Mouse (Mus musculus) intestine, postnatal 0 days (tissue): ENCODE data around the gene Olfr477. TPM values are rescaled to one million over a fixed set of nuclear protein-coding genes. Genes with fewer than 3 reads are reported as not detected.
"Not testable (repeated sequence)": the region's sequence is repeated elsewhere in the genome, so short reads cannot be mapped to it uniquely, and the experiment has no call there.

Source experiments
- ATAC-seq: fragments of 200-750 bp; cut with Nextera tagmentation; 2 replicates; pipeline ENCODE4 v1.8.0; 2017; ENCODE audit warnings: mild to moderate bottlenecking, moderate TSS enrichment, moderate library complexity
- H3K27ac ChIP-seq: fragments of 300-500 bp; sonication (generic); 2 replicates; pipeline ENCODE4 v1.5.1; 2014; ENCODE audit warnings: mild to moderate bottlenecking, low read depth, low read length, moderate library complexity
- H3K27me3 ChIP-seq: fragments of 300-500 bp; sonication (generic); replicated peaks from 2 replicates; pipeline ENCODE4 v1.6.1; 2014; ENCODE audit warnings: low read length, mixed read lengths; ENCODE audit not compliant: control insufficient read depth, insufficient read depth
- H3K36me3 ChIP-seq: fragments of 300-500 bp; sonication (generic); 2 replicates; pipeline ENCODE4 v1.6.1; 2014; ENCODE audit warnings: mild to moderate bottlenecking, moderate library complexity; ENCODE audit not compliant: control insufficient read depth, insufficient read depth
- H3K4me1 ChIP-seq: fragments of 300-500 bp; sonication (generic); replicated peaks from 2 replicates; pipeline ENCODE4 v1.6.1; 2014; ENCODE audit warnings: antibody characterized with exemption, low read length, mixed read lengths; ENCODE audit not compliant: control insufficient read depth, insufficient read depth
- H3K4me2 ChIP-seq: fragments of 300-500 bp; sonication (generic); replicated peaks from 2 replicates; pipeline ENCODE4 v1.6.1; 2014; ENCODE audit warnings: low read depth, mild to moderate bottlenecking, moderate library complexity
- H3K4me3 ChIP-seq: fragments of 300-500 bp; sonication (generic); 2 replicates; pipeline ENCODE4 v1.5.1; 2014; ENCODE audit warnings: low read depth, low read length
- H3K9ac ChIP-seq: fragments of 300-500 bp; sonication (generic); 2 replicates; pipeline ENCODE4 v1.6.1; 2014; ENCODE audit warnings: mild to moderate bottlenecking, low read depth, low read length
- H3K9me3 ChIP-seq: fragments of 300-500 bp; sonication (generic); 2 replicates; pipeline ENCODE4 v1.6.1; 2016; ENCODE audit warnings: mixed run types; ENCODE audit not compliant: control insufficient read depth
- CTCF ChIP-seq: sonication (generic); IDR thresholded peaks from 2 replicates; pipeline ENCODE4 v1.5.1; 2016; ENCODE audit warnings: low read depth, mild to moderate bottlenecking, control low read depth, antibody characterized with exemption, moderate library complexity
- WGBS: fragments of 180-500 bp; shearing (Covaris S2); extraction: QIAGEN DNeasy Blood & Tissue Kit; methylation state at CpG from one replicate; pipeline ENCODE4 v1.1.7; 2014; 5-methylcytosine and 5-hydroxymethylcytosine counted together
- polyA plus RNA-seq: library from polyadenylated mRNA; unstranded; fragments of >200 nt; fragmentation: Nextera tagmentation; extraction: Ambion mirVana; gene quantifications from 2 replicates; pipeline ENCODE4 v1.2.1, GENCODE M21; 2015

Olfr477 gene
- not detected in 2 replicates for polyA plus RNA-seq

GRCm38 (mm10) chr7:107986393-107986792 lies at the start of gene Olfr477:
Gene Olfr477 (plus strand): TSS chr7:107986693.
- Histone ChIP-seq H3K27me3 (no peaks in the 10 kb centered on the region), H3K36me3 (no peaks in the 10 kb centered on the region), H3K9me3 (no peaks in the 10 kb centered on the region), H3K27ac (no peak within 1 kb of the TSS), H3K4me3 (no peak within 1 kb of the TSS), H3K9ac (no peak within 1 kb of the TSS), H3K4me2 (no peak within 1 kb of the TSS), H3K4me1 (no peaks in the 10 kb centered on the region)
- no peak for ATAC-seq
- TF ChIP-seq CTCF: no peak
- WGBS: 75% methylated on average over 2 of the region's 2 CpGs

GRCm38 (mm10) chr7:107952539-107952938 lies 34.0 kb upstream of the Olfr477 start:
- not testable (repeated sequence) for ATAC-seq, H3K27ac ChIP-seq, H3K9me3 ChIP-seq, H3K4me1 ChIP-seq, H3K27me3 ChIP-seq, H3K36me3 ChIP-seq, H3K9ac ChIP-seq, H3K4me2 ChIP-seq, H3K4me3 ChIP-seq
- 96% methylated on average over 12 of the region's 12 CpGs for WGBS

GRCm38 (mm10) chr7:107954343-107954742 lies 32.1 kb upstream of the Olfr477 start, which contains the start of gene Olfr474:
Gene Olfr474 (plus strand): TSS chr7:107954643.
- Histone ChIP-seq H3K9me3 (no peaks in the 10 kb centered on the region), H3K9ac (no peak within 1 kb of the TSS), H3K36me3 (no peaks in the 10 kb centered on the region), H3K4me3 (no peak within 1 kb of the TSS), H3K4me2 (no peak within 1 kb of the TSS), H3K27me3 (no peaks in the 10 kb centered on the region), H3K27ac (no peak within 1 kb of the TSS), H3K4me1 (no peaks in the 10 kb centered on the region)
- no peak for ATAC-seq
- 93% methylated on average over 1 of the region's 1 CpGs for WGBS
- TF ChIP-seq CTCF: no peak

- no peaks in the 10 kb centered on the region for H3K27me3 ChIP-seq
- WGBS: 27% methylated on average over 1 of the region's 1 CpGs
- H3K4me1 ChIP-seq: no peaks in the 10 kb centered on the region
- no peak for TF ChIP-seq CTCF
- H3K27ac ChIP-seq: no peak within 1 kb of the TSS
- H3K9me3 ChIP-seq: no peaks in the 10 kb centered on the region
- no peaks in the 10 kb centered on the region for H3K36me3 ChIP-seq
- H3K4me2 ChIP-seq: no peak within 1 kb of the TSS
- no peak within 1 kb of the TSS for H3K9ac ChIP-seq
- H3K4me3 ChIP-seq: no peak within 1 kb of the TSS
- no peak for ATAC-seq
These were observed 22.0 kb upstream of the Olfr477 start, which contains the start of gene Olfr476 for GRCm38 (mm10) chr7:107964503-107964902. Gene Olfr476 (plus strand): TSS chr7:107964803.

- not testable (repeated sequence) for H3K36me3 ChIP-seq, H3K4me1 ChIP-seq, H3K27ac ChIP-seq, H3K27me3 ChIP-seq, H3K9me3 ChIP-seq, ATAC-seq, H3K9ac ChIP-seq, H3K4me3 ChIP-seq, H3K4me2 ChIP-seq
These were observed 27.8 kb downstream of the Olfr477 start for GRCm38 (mm10) chr7:108014256-108014655.

GRCm38 (mm10) chr7:108033889-108034288 lies 47.4 kb downstream of the Olfr477 start, which contains the start of gene Olfr478:
Gene Olfr478 (minus strand): TSS chr7:108033989.
- Histone ChIP-seq H3K4me2 (no peak within 1 kb of the TSS), H3K4me1 (no peaks in the 10 kb centered on the region), H3K27ac (no peak within 1 kb of the TSS), H3K9ac (no peak within 1 kb of the TSS), H3K9me3 (no peaks in the 10 kb centered on the region), H3K4me3 (no peak within 1 kb of the TSS), H3K36me3 (no peaks in the 10 kb centered on the region), H3K27me3 (no peaks in the 10 kb centered on the region)
- no peak for ATAC-seq
- WGBS: 79% methylated on average over 3 of the region's 3 CpGs
- no peak for TF ChIP-seq CTCF

Other genes starting within 250 kb of the Olfr477 start
- gene Cyb5r2, start 228.7 kb upstream of the Olfr477 start, polyA plus RNA-seq: 0.13 TPM in 1 of 2 replicates, not detected in the other
- not detected in 2 replicates for gene Ovch2, start 185.5 kb upstream of the Olfr477 start, polyA plus RNA-seq
- not detected in 2 replicates for gene Olfr467, start 174.4 kb upstream of the Olfr477 start, polyA plus RNA-seq
- gene Olfr469, start 161.2 kb upstream of the Olfr477 start, polyA plus RNA-seq: not detected in 2 replicates
- gene Olfr470, start 139.2 kb upstream of the Olfr477 start, polyA plus RNA-seq: not detected in 2 replicates
- gene Olfr472, start 88.8 kb upstream of the Olfr477 start, polyA plus RNA-seq: not detected in 2 replicates
- not detected in 2 replicates for gene Olfr473, start 56.2 kb upstream of the Olfr477 start, polyA plus RNA-seq
- gene Olfr474, start 32.0 kb upstream of the Olfr477 start, polyA plus RNA-seq: not detected in 2 replicates
- not detected in 2 replicates for gene Olfr476, start 21.9 kb upstream of the Olfr477 start, polyA plus RNA-seq
- gene Olfr478, start 47.3 kb downstream of the Olfr477 start, polyA plus RNA-seq: not detected in 2 replicates
- not detected in 2 replicates for gene Olfr479, start 64.0 kb downstream of the Olfr477 start, polyA plus RNA-seq
- gene Olfr480, start 80.7 kb downstream of the Olfr477 start, polyA plus RNA-seq: not detected in 2 replicates
- gene Olfr481, start 93.2 kb downstream of the Olfr477 start, polyA plus RNA-seq: not detected in 2 replicates
- gene Olfr482, start 110.9 kb downstream of the Olfr477 start, polyA plus RNA-seq: 0.08 and 0.10 TPM in 2 replicates
- gene Olfr483, start 114.2 kb downstream of the Olfr477 start, polyA plus RNA-seq: not detected in 2 replicates
- not detected in 2 replicates for gene Olfr484, start 140.8 kb downstream of the Olfr477 start, polyA plus RNA-seq
- gene Olfr485, start 173.2 kb downstream of the Olfr477 start, polyA plus RNA-seq: not detected in 2 replicates
- not detected in 2 replicates for gene Olfr486, start 186.0 kb downstream of the Olfr477 start, polyA plus RNA-seq
- gene Olfr487, start 227.9 kb downstream of the Olfr477 start, polyA plus RNA-seq: not detected in 2 replicates